Mouse (Mus musculus) myocyte (in vitro differentiated cells): ENCODE data around the gene Padi2.

Experiments
- CEBPB ChIP-seq: IDR thresholded peaks from 2 replicates; pipeline ENCODE4 v1.6.1; 2011; ENCODE audit warnings: mild to moderate bottlenecking, moderate library complexity; ENCODE audit not compliant: poor library complexity, insufficient read depth, severe bottlenecking
- E2F4 ChIP-seq: IDR thresholded peaks from one replicate; pipeline ENCODE4 v1.6.1; 2011; ENCODE audit warnings: mild to moderate bottlenecking, control low read depth, moderate library complexity; ENCODE audit not compliant: insufficient read depth
- MAX ChIP-seq: IDR thresholded peaks from one replicate; pipeline ENCODE4 v1.6.1; 2011; ENCODE audit warnings: low read depth, mild to moderate bottlenecking, control low read depth
- POLR2A ChIP-seq: IDR thresholded peaks from one replicate; pipeline ENCODE4 v1.6.1; 2011; ENCODE audit warnings: low read depth, mild to moderate bottlenecking, control low read depth, moderate library complexity; ENCODE audit not compliant: insufficient read length
- TCF12 ChIP-seq: IDR thresholded peaks from one replicate; pipeline ENCODE4 v1.6.1; 2011; ENCODE audit warnings: mild to moderate bottlenecking, control low read depth; ENCODE audit not compliant: poor library complexity, insufficient read depth, severe bottlenecking
- TCF3 ChIP-seq: IDR thresholded peaks from one replicate; pipeline ENCODE4 v1.6.1; 2011; ENCODE audit warnings: low read depth, control low read depth; ENCODE audit not compliant: insufficient read length
- USF1 ChIP-seq: IDR thresholded peaks from one replicate; pipeline ENCODE4 v1.6.1; 2011; ENCODE audit warnings: low read depth, mild to moderate bottlenecking, control low read depth, moderate library complexity

- TF ChIP-seq TCF12 (no peak), MAX (no peak), USF1 (no peak), POLR2A (no peak), CEBPB (no peak), TCF3 (no peak), E2F4 (no peak)
Measured at GRCm38 (mm10) chr4:140914731-140915131, 8.6 kb downstream of the Padi2 start.
